8 mouse cellular contexts compared by ENCODE assay signal in the genomic region with DNA sequence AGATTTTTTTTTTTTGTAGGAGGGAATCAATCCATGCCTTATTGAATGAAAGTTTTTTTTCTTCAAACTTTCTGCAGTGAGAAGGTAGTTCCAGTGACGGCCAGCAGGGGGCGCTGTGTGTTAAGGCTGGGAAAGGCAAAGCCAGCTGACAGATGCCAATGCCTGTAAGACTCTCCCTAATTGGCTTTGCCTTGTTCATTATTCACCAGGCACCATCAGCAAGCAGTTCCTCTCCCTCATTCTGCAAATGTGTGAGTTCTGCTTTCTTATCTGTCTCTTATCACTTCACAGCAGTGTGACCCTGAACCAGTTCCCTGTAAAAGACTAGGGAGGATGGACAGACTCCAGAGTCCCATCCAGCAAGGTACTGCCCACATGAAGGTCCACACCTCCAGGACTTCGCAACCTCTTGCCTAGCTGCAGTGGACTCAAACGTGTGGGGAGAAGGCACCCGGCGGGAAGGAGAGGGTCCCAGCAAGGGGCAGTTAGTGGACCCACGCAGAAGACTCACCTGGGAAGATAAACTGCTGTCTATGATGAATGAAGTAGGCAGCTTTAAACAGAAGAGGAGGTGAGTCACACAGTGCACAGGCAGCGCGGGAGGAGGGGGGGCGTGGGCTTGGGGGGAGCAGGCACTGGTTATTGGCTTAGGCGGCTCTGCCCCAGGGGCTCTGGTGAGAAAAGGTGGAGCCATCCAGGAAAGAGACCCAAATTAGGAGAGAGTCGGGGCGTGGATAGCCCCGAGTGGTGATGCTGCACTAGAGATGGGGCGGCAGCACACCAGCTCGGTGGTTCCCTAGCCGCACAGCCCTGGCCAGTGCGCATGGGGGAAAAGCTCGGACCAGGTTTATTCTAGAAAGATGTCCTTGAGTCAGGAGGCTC. TPM values are rescaled to one million over a fixed set of nuclear protein-coding genes. Genes with fewer than 3 reads are reported as not detected.
DNase-seq lines count a peak whose midpoint lies in the region; ATAC-seq lines count a peak whose summit lies in the region.

No protein-coding gene starts in this region.

- H3K36me3 ChIP-seq in hindbrain, embryonic 15.5 days, result peaks cover 7% of the 10 kb centered on the region; the same call in 1 of the 2 replicates

- peak; percentile 73 for DNase-seq in R1 (ENCODE audit: low read depth, low spot score)
- DNase-seq in cerebellum, adult 9-11 months, result peak; percentile 57
- DNase-seq in frontal cortex, postnatal 10 days (ENCODE audit: low spot score in 2 of 2), result peak; percentile 56 to 81
- peak; percentile 76 to 94 for DNase-seq in left cerebral cortex, adult 18-20 months (ENCODE audit: low spot score in 2 of 2)
- DNase-seq in right cerebral cortex, postnatal 25 days, result peak; percentile 71
- peak; percentile 78 to 87 for DNase-seq in urinary bladder, postnatal 36 days (ENCODE audit: low spot score in 2 of 2)

- no peak overlapping the region for H3K4me2 ChIP-seq in hindbrain, embryonic 15.5 days

- WGBS in hindbrain, embryonic 15.5 days, result 58% methylated on average over 19 of the region's 19 CpGs

- H3K27me3 ChIP-seq in hindbrain, embryonic 15.5 days, result no peaks in the 10 kb centered on the region

- peak; percentile 65; the same call in 1 of the 2 replicates for ATAC-seq in hindbrain, embryonic 15.5 days (ENCODE audit: low FRiP score, low read depth)
- ATAC-seq in megakaryocyte progenitor cell, adult 5-6 weeks (replicated peaks; ENCODE audit: poor library complexity), result peak; percentile 87

- H3K9ac ChIP-seq in hindbrain, embryonic 15.5 days, result no peak overlapping the region

- peaks cover 4% of the 10 kb centered on the region; the same call in 1 of the 2 replicates for H3K4me1 ChIP-seq in hindbrain, embryonic 15.5 days (replicated peaks)

- H3K4me3 ChIP-seq in hindbrain, embryonic 15.5 days, result no peak overlapping the region

- no peaks in the 10 kb centered on the region for H3K9me3 ChIP-seq in hindbrain, embryonic 15.5 days

- H3K27ac ChIP-seq in hindbrain, embryonic 15.5 days (replicated peaks), result peak overlapping the region; percentile 10; the same call in 1 of the 2 replicates

RNA-seq across cellular contexts. Expression of a gene that starts 46.1 kb away (rescaled TPM):
- 13.4 and 17.0 TPM in 2 replicates for polyA plus RNA-seq in hindbrain, embryonic 15.5 days (2015; fragmentation: Nextera tagmentation; extraction: Ambion mirVana)
- total RNA-seq in left cerebral cortex, adult 18-20 months (2021), result 1 to 10 TPM; 4.6 to 5.1 TPM
- 374 and 478 TPM in 2 replicates for total RNA-seq in megakaryocyte progenitor cell, adult 5-6 weeks (2015)
- 73.6 and 82.8 TPM in 2 replicates for total RNA-seq in megakaryocyte progenitor cell, adult 5-6 weeks (2017)

Comparison
In these comparisons a context has a peak if more than half of its experiments do, and no peak if none do; other contexts are left out.
1. RNA of a gene that starts 46.1 kb away (total RNA-seq): 73.6 to 478 TPM in megakaryocyte progenitor cell, adult 5-6 weeks; 4.6 to 5.1 TPM in left cerebral cortex, adult 18-20 months; every median in the first group is over 10 times any median in the second.
2. Peak in every context shown above with its lines, with median percentiles within 50 percentile points of each other: DNase-seq.